22 mouse cellular contexts compared by ENCODE assay signal in the genomic region with DNA sequence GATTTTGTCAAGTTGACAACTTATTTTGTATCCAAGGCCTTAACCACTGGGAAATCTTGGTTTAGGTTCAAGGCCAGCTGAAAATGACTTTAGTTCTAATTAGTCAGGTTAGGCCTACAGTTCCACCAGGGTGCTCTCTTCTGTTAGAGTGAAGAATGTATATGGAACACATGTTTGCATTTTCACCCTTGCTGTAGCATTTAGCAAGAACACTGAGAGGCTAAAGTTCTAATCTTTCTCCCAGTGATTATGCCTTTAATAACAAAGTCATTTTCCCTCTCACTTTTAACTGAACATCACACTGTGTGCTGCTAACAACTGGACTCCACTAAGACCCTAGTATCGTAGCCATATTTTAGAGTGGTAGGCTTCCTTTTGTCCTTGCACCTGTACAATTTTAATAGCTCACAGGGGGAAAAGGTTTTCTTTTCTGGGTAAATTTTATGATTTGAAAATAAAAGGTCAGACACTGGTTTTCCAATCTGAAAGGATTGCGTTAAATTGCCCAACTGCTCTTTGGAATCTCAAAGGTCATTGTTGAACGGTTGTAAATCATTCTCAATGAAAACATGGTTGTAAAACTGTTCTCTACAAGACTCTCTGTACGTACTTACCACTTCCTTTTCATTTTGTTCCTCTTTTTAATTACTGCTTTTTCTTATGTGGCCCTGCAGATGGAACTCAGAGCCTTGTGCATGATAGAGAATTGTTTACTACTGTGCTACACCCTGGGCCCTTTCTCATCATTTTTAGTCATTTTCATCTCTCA.
DNase-seq lines count a peak whose midpoint lies in the region; ATAC-seq and TF ChIP-seq lines count a peak whose summit lies in the region.
"Had no signal": no experiment of that assay in that cellular context is flagged by ENCODE, and none has a peak within 500 bp of the region (broad histone marks: within the 10 kb centered on the region; RNA-seq: fewer than 3 reads in every experiment).

No protein-coding gene starts in this region.

- H3K79me2 ChIP-seq in MEL (ENCODE audit: control insufficient read depth, insufficient read depth, low read length, poor library complexity): no peaks in the 10 kb centered on the region

- no peak for TF ChIP-seq CTCF in kidney, adult 2 months (conservative IDR thresholded peaks at IDR 0.05; ENCODE audit: insufficient read depth, insufficient read length, low read depth, low read length)
- TF ChIP-seq CTCF in MEL (IDR thresholded peaks at IDR 0.05 in 2 of 3, conservative IDR thresholded peaks at IDR 0.05 in 1 of 3; ENCODE audit: control insufficient read depth in 1 of 3, insufficient read depth in 1 of 3, low read depth in 2 of 3, low read length in 3 of 3, poor library complexity in 1 of 3, severe bottlenecking in 1 of 3): no peak

- ATAC-seq in intestine, embryonic 14.5 days (replicated peaks; ENCODE audit: low FRiP score, low TSS enrichment, low read depth): no peak; the same call in 1 of the 2 replicates
- peak; percentile 85 for ATAC-seq in megakaryocyte progenitor cell, adult 5-6 weeks (replicated peaks; ENCODE audit: poor library complexity)
- no peak for ATAC-seq in forebrain, embryonic 16.5 days
- ATAC-seq: CD4-positive, CD25-positive, alpha-beta regulatory T cell, adult 4 months; forebrain, embryonic 15.5 days; inflammation-experienced regulatory T-cells, adult 6 months; lung, postnatal 0 days; Patski had no signal

- no peaks in the 10 kb centered on the region for H3K9me3 ChIP-seq in MEL (replicated peaks; ENCODE audit: insufficient read depth, low read length)
- no peaks in the 10 kb centered on the region for H3K9me3 ChIP-seq in intestine, embryonic 14.5 days (ENCODE audit: control insufficient read depth, low read length)
- H3K9me3 ChIP-seq in forebrain, embryonic 16.5 days (ENCODE audit: control insufficient read depth, low read length): no peaks in the 10 kb centered on the region
- H3K9me3 ChIP-seq: forebrain, embryonic 15.5 days; hindbrain, embryonic 13.5 days; midbrain, embryonic 12.5 days; neural tube, embryonic 15.5 days had no signal

- H3K4me3 ChIP-seq in kidney, adult 2 months (ENCODE audit: insufficient read depth, low read depth, low read length): no peak overlapping the region
- H3K4me3 ChIP-seq in MEL (ENCODE audit: control insufficient read depth in 1 of 2, insufficient read depth in 1 of 2, low read depth in 2 of 2, low read length in 2 of 2): no peak overlapping the region
- H3K4me3 ChIP-seq in intestine, embryonic 14.5 days (ENCODE audit: low read depth, low read length): no peak overlapping the region
- H3K4me3 ChIP-seq in forebrain, embryonic 16.5 days (replicated peaks; ENCODE audit: low read length): no peak overlapping the region
- H3K4me3 ChIP-seq: forebrain, embryonic 15.5 days; hindbrain, embryonic 13.5 days; midbrain, embryonic 12.5 days; neural tube, embryonic 15.5 days had no signal

- DNase-seq in kidney, adult 2 months: peak; percentile 56
- no peak for DNase-seq in kidney, adult 18-20 months
- peak; percentile 10 for DNase-seq in MEL (ENCODE audit: low read depth, low spot score)
- no peak for DNase-seq in intestine, embryonic 14.5 days (ENCODE audit: low spot score)
- DNase-seq in cerebellum, postnatal 10 days: no peak
- DNase-seq in spleen, postnatal 10 days (ENCODE audit: low spot score in 2 of 2): no peak
- DNase-seq: adrenal gland, postnatal 10 days; cerebellum, adult 2 months; gastrocnemius, postnatal 14 days; kidney, postnatal 10 days; right cerebral cortex, adult 18-20 months had no signal

- no peak overlapping the region for H3K9ac ChIP-seq in MEL (ENCODE audit: control insufficient read depth, low read depth, low read length, poor library complexity, severe bottlenecking)
- no peak overlapping the region for H3K9ac ChIP-seq in intestine, embryonic 14.5 days (ENCODE audit: low read length)
- no peak overlapping the region for H3K9ac ChIP-seq in forebrain, embryonic 16.5 days (replicated peaks; ENCODE audit: low read depth, low read length)
- H3K9ac ChIP-seq: forebrain, embryonic 15.5 days; hindbrain, embryonic 13.5 days; midbrain, embryonic 12.5 days; neural tube, embryonic 15.5 days had no signal

- H3K4me1 ChIP-seq in kidney, adult 2 months (ENCODE audit: control insufficient read depth, insufficient read depth, low read length): no peaks in the 10 kb centered on the region
- H3K4me1 ChIP-seq in MEL (ENCODE audit: control insufficient read depth in 1 of 2, insufficient read depth in 2 of 2, low read length in 2 of 2): no peaks in the 10 kb centered on the region
- no peaks in the 10 kb centered on the region for H3K4me1 ChIP-seq in intestine, embryonic 14.5 days (replicated peaks; ENCODE audit: control insufficient read depth, insufficient read depth, low read length)
- H3K4me1 ChIP-seq in forebrain, embryonic 16.5 days (replicated peaks; ENCODE audit: control insufficient read depth, insufficient read depth, low read length): no peaks in the 10 kb centered on the region
- H3K4me1 ChIP-seq: forebrain, embryonic 15.5 days; hindbrain, embryonic 13.5 days; midbrain, embryonic 12.5 days; neural tube, embryonic 15.5 days had no signal

- H3K27me3 ChIP-seq in kidney, adult 2 months (replicated peaks; ENCODE audit: control insufficient read depth, insufficient read depth, low read length): no peaks in the 10 kb centered on the region
- peaks cover 0 to 2% of the 10 kb centered on the region in 2 experiments; a peak in 2 of 4 replicates for H3K27me3 ChIP-seq in MEL (ENCODE audit: control insufficient read depth in 1 of 2, insufficient read depth in 2 of 2, low read length in 2 of 2)
- H3K27me3 ChIP-seq in intestine, embryonic 14.5 days (replicated peaks; ENCODE audit: control insufficient read depth, insufficient read depth, low read length): peaks cover 2% of the 10 kb centered on the region; the same call in 1 of the 2 replicates
- H3K27me3 ChIP-seq in forebrain, embryonic 16.5 days (replicated peaks; ENCODE audit: control insufficient read depth, insufficient read depth, low read length): no peaks in the 10 kb centered on the region
- H3K27me3 ChIP-seq: forebrain, embryonic 15.5 days had no signal

- no peak overlapping the region for H3K4me2 ChIP-seq in intestine, embryonic 14.5 days (ENCODE audit: low read length)
- H3K4me2 ChIP-seq in forebrain, embryonic 16.5 days (ENCODE audit: low read length): no peak overlapping the region
- H3K4me2 ChIP-seq: forebrain, embryonic 15.5 days; hindbrain, embryonic 13.5 days; midbrain, embryonic 12.5 days; neural tube, embryonic 15.5 days had no signal

- WGBS in kidney, adult 2 months: 37% methylated on average over 4 of the region's 4 CpGs
- WGBS in intestine, embryonic 14.5 days: 46% methylated on average over 4 of the region's 4 CpGs
- WGBS in forebrain, embryonic 16.5 days: 82% methylated on average over 4 of the region's 4 CpGs

- no peak for TF ChIP-seq RAD21 in MEL (IDR thresholded peaks at IDR 0.05; ENCODE audit: low read depth, low read length)

- H3K36me3 ChIP-seq in kidney, adult 2 months (ENCODE audit: control insufficient read depth, insufficient read depth, low read length): no peaks in the 10 kb centered on the region
- no peaks in the 10 kb centered on the region; a peak in 1 of 4 replicates for H3K36me3 ChIP-seq in MEL (ENCODE audit: control insufficient read depth in 1 of 2, insufficient read depth in 2 of 2, low read length in 2 of 2)
- no peaks in the 10 kb centered on the region for H3K36me3 ChIP-seq in intestine, embryonic 14.5 days (ENCODE audit: control insufficient read depth, insufficient read depth, low read length)
- H3K36me3 ChIP-seq in forebrain, embryonic 16.5 days (ENCODE audit: control insufficient read depth, insufficient read depth): no peaks in the 10 kb centered on the region
- H3K36me3 ChIP-seq: forebrain, embryonic 15.5 days; hindbrain, embryonic 13.5 days; midbrain, embryonic 12.5 days; neural tube, embryonic 15.5 days had no signal

- H3K27ac ChIP-seq in kidney, adult 2 months (ENCODE audit: insufficient read depth, low read depth, low read length): no peak overlapping the region
- no peak overlapping the region for H3K27ac ChIP-seq in MEL (ENCODE audit: control insufficient read depth, low read depth, low read length)
- 0 out of 2 replicates have a peak overlapping the region, but pooled peaks have one; percentile 27 for H3K27ac ChIP-seq in intestine, embryonic 14.5 days (ENCODE audit: low read depth)
- no peak overlapping the region for H3K27ac ChIP-seq in forebrain, embryonic 16.5 days (ENCODE audit: low read length)
- H3K27ac ChIP-seq: forebrain, embryonic 15.5 days; hindbrain, embryonic 13.5 days; macrophage; midbrain, embryonic 12.5 days; neural tube, embryonic 15.5 days had no signal

- TF ChIP-seq EP300 in MEL (IDR thresholded peaks at IDR 0.05; ENCODE audit: low read depth in 1 of 2, low read length in 2 of 2): no peak

- no peak for TF ChIP-seq POLR2A in kidney, adult 2 months (IDR thresholded peaks at IDR 0.05; ENCODE audit: low read depth, low read length)
- TF ChIP-seq POLR2A in MEL (IDR thresholded peaks at IDR 0.05; ENCODE audit: control insufficient read depth in 1 of 2, insufficient read depth in 1 of 2, low read depth in 1 of 2, low read length in 2 of 2, poor library complexity in 1 of 2): no peak

TF ChIP-seq in MEL, 35 proteins besides CTCF, POLR2A, EP300 and RAD21 (continues in another document):
- no peak for TF ChIP-seq CHD2 (IDR thresholded peaks at IDR 0.05; ENCODE audit: low read length)
- TF ChIP-seq E2F4 (IDR thresholded peaks at IDR 0.05; ENCODE audit: borderline replicate concordance, low read depth, low read length): no peak
- no peak for TF ChIP-seq USF1 (IDR thresholded peaks at IDR 0.05; ENCODE audit: low read depth, low read length)
- no peak for TF ChIP-seq ZC3H11A (IDR thresholded peaks at IDR 0.05; ENCODE audit: low read depth, low read length)
- no peak for TF ChIP-seq MAX (IDR thresholded peaks at IDR 0.05; ENCODE audit: low read length)
- no peak for TF ChIP-seq MAFK (IDR thresholded peaks at IDR 0.05; ENCODE audit: borderline replicate concordance, low read depth, low read length)
- TF ChIP-seq ZNF384 (IDR thresholded peaks at IDR 0.05; ENCODE audit: low read depth, low read length): no peak
- TF ChIP-seq GATA1 (IDR thresholded peaks at IDR 0.05; ENCODE audit: low read depth, low read length): no peak
- TF ChIP-seq JUND (IDR thresholded peaks at IDR 0.05; ENCODE audit: low read depth, low read length): no peak
- TF ChIP-seq ZMIZ1 (IDR thresholded peaks at IDR 0.05; ENCODE audit: low read depth, low read length): no peak
- no peak for TF ChIP-seq CHD1 (IDR thresholded peaks at IDR 0.05; ENCODE audit: low read depth, low read length)
- TF ChIP-seq ZKSCAN1 (IDR thresholded peaks at IDR 0.05; ENCODE audit: low read depth, low read length): no peak
- no peak for TF ChIP-seq ELF1 (IDR thresholded peaks at IDR 0.05; ENCODE audit: low read depth, low read length)
- no peak for TF ChIP-seq MXI1 (IDR thresholded peaks at IDR 0.05; ENCODE audit: low read depth, low read length)
- no peak for TF ChIP-seq UBTF (IDR thresholded peaks at IDR 0.05; ENCODE audit: borderline replicate concordance, insufficient read depth, low read depth, low read length)
- TF ChIP-seq RCOR1 (IDR thresholded peaks at IDR 0.05; ENCODE audit: low read depth, low read length): no peak

Comparison
In these comparisons a context has a peak if more than half of its experiments do, and no peak if none do; other contexts are left out.
1. DNase-seq: peak in kidney, adult 2 months (single experiment) and MEL (single experiment); none in kidney, adult 18-20 months (single experiment), intestine, embryonic 14.5 days (single experiment), cerebellum, postnatal 10 days (0 of 2) and spleen, postnatal 10 days (0 of 2).